Mouse (Mus musculus): ENCODE data around the gene Psme1.

The Psme1 gene

GRCm38 (mm10) chr14:55577871-55578667 lies at the start of gene Psme1:
Gene Psme1, plus strand, starts transcription at chr14:55578123.
- peak; percentile 34; the same call in 1 of the 2 replicates for ATAC-seq (ENCODE audit: insufficient number of reproducible peaks, low FRiP score, low TSS enrichment)

GRCm38 (mm10) chr14:55536116-55536745 lies 41.7 kb upstream of the Psme1 start:
- no peak for ATAC-seq (ENCODE audit: insufficient number of reproducible peaks, low FRiP score, low TSS enrichment)

GRCm38 (mm10) chr14:55540067-55540786 lies 37.7 kb upstream of the Psme1 start, which contains the start of gene Pck2:
Gene Pck2, plus strand, starts transcription at chr14:55540266.
- peak; percentile 93 for ATAC-seq (ENCODE audit: insufficient number of reproducible peaks, low FRiP score, low TSS enrichment)

GRCm38 (mm10) chr14:55540787-55541321 lies 37.1 kb upstream of the Psme1 start:
- ATAC-seq (ENCODE audit: insufficient number of reproducible peaks, low FRiP score, low TSS enrichment), result 0 out of 2 replicates have a peak, but pooled peaks have one; percentile 13

GRCm38 (mm10) chr14:55542268-55542667 lies 35.7 kb upstream of the Psme1 start:
- no peak for ATAC-seq (ENCODE audit: insufficient number of reproducible peaks, low FRiP score, low TSS enrichment)

- ATAC-seq (ENCODE audit: insufficient number of reproducible peaks, low FRiP score, low TSS enrichment), result no peak
Observed at GRCm38 (mm10) chr14:55544334-55544733, 33.6 kb upstream of the Psme1 start.

GRCm38 (mm10) chr14:55550191-55550590 lies 27.7 kb upstream of the Psme1 start:
- ATAC-seq (ENCODE audit: insufficient number of reproducible peaks, low FRiP score, low TSS enrichment), result no peak

GRCm38 (mm10) chr14:55551347-55551746 lies 26.6 kb upstream of the Psme1 start:
- ATAC-seq (ENCODE audit: insufficient number of reproducible peaks, low FRiP score, low TSS enrichment), result no peak

- ATAC-seq (ENCODE audit: insufficient number of reproducible peaks, low FRiP score, low TSS enrichment), result no peak
Observed at GRCm38 (mm10) chr14:55551794-55552193, 26.1 kb upstream of the Psme1 start.

GRCm38 (mm10) chr14:55554635-55555034 lies 23.3 kb upstream of the Psme1 start:
- ATAC-seq (ENCODE audit: insufficient number of reproducible peaks, low FRiP score, low TSS enrichment), result no peak

GRCm38 (mm10) chr14:55555788-55556187 lies 22.1 kb upstream of the Psme1 start:
- ATAC-seq (ENCODE audit: insufficient number of reproducible peaks, low FRiP score, low TSS enrichment), result no peak

- no peak for ATAC-seq (ENCODE audit: insufficient number of reproducible peaks, low FRiP score, low TSS enrichment)
Observed at GRCm38 (mm10) chr14:55557003-55557402, 20.9 kb upstream of the Psme1 start.

GRCm38 (mm10) chr14:55557587-55557986 lies 20.3 kb upstream of the Psme1 start:
- no peak for ATAC-seq (ENCODE audit: insufficient number of reproducible peaks, low FRiP score, low TSS enrichment)

- no peak for ATAC-seq (ENCODE audit: insufficient number of reproducible peaks, low FRiP score, low TSS enrichment)
Observed at GRCm38 (mm10) chr14:55558740-55559448, 19.0 kb upstream of the Psme1 start.

GRCm38 (mm10) chr14:55559799-55560201 lies 18.1 kb upstream of the Psme1 start, which contains the start of gene Dcaf11:
Gene Dcaf11, plus strand, starts transcription at chr14:55560006.
- peak; percentile 77 for ATAC-seq (ENCODE audit: insufficient number of reproducible peaks, low FRiP score, low TSS enrichment)

- ATAC-seq (ENCODE audit: insufficient number of reproducible peaks, low FRiP score, low TSS enrichment), result peak; percentile 90
Observed at GRCm38 (mm10) chr14:55560202-55561073, 17.5 kb upstream of the Psme1 start, which contains the start of gene A730061H03Rik. Gene A730061H03Rik, minus strand, starts transcription at chr14:55560406.

- no peak for ATAC-seq (ENCODE audit: insufficient number of reproducible peaks, low FRiP score, low TSS enrichment)
Observed at GRCm38 (mm10) chr14:55561860-55562259, 16.1 kb upstream of the Psme1 start.

- no peak for ATAC-seq (ENCODE audit: insufficient number of reproducible peaks, low FRiP score, low TSS enrichment)
Observed at GRCm38 (mm10) chr14:55563249-55563648, 14.7 kb upstream of the Psme1 start.

GRCm38 (mm10) chr14:55565748-55566147 lies 12.2 kb upstream of the Psme1 start:
- ATAC-seq (ENCODE audit: insufficient number of reproducible peaks, low FRiP score, low TSS enrichment), result no peak
